Mouse (Mus musculus) spleen, adult 2 months (tissue): Measurements from ENCODE around the gene Gfap. TPM values are rescaled to one million over a fixed set of nuclear protein-coding genes. Genes with fewer than 3 reads are reported as not detected.

Experiments used
- DNase-seq, 2 experiments: peaks; one replicate each; pipeline versions ENCODE4 v3.0.0 to v3.0.0-alpha.2; 2012 to 2021; ENCODE audit warnings: low spot score in 2 of 2, low read depth in 1 of 2
- H3K27ac ChIP-seq: fragments of 200-500 bp; 2 replicates; pipeline ENCODE4 v1.5.1; 2012; ENCODE audit warnings: low read length, inconsistent platforms; ENCODE audit not compliant: insufficient read depth
- H3K27me3 ChIP-seq: fragments of 200-500 bp; 2 replicates; pipeline ENCODE4 v1.6.1; 2012; ENCODE audit warnings: mild to moderate bottlenecking, moderate library complexity, low read length, inconsistent platforms; ENCODE audit not compliant: control insufficient read depth, insufficient read depth
- H3K36me3 ChIP-seq: fragments of 200-500 bp; 2 replicates; pipeline ENCODE4 v1.6.1; 2012; ENCODE audit warnings: mild to moderate bottlenecking, low read length, inconsistent platforms; ENCODE audit not compliant: control insufficient read depth, insufficient read depth
- H3K4me1 ChIP-seq: fragments of 200-500 bp; 2 replicates; pipeline ENCODE4 v1.6.1; 2011; ENCODE audit warnings: inconsistent platforms; ENCODE audit not compliant: control insufficient read depth, insufficient read depth, insufficient read length
- H3K4me3 ChIP-seq: fragments of 200-500 bp; 2 replicates; pipeline ENCODE4 v1.5.1; 2011; ENCODE audit warnings: mild to moderate bottlenecking, inconsistent platforms; ENCODE audit not compliant: insufficient read depth, insufficient read length; ENCODE audit errors: extremely low read depth
- CTCF ChIP-seq: fragments of 200-500 bp; IDR thresholded peaks from 2 replicates; pipeline ENCODE4 v1.5.1; 2011; ENCODE audit warnings: mild to moderate bottlenecking, inconsistent platforms; ENCODE audit not compliant: insufficient read depth, insufficient read length, insufficient replicate concordance; ENCODE audit errors: extremely low read depth
- POLR2A ChIP-seq: fragments of 200-500 bp; IDR thresholded peaks from 2 replicates; pipeline ENCODE4 v1.6.1; 2011; ENCODE audit warnings: low read depth, low read length, inconsistent platforms
- WGBS: fragments of 180-500 bp; shearing (Covaris S2); methylation state at CpG from one replicate; pipeline ENCODE4 v1.1.7; 2018; 5-methylcytosine and 5-hydroxymethylcytosine counted together
- polyA plus RNA-seq: library from polyadenylated mRNA; depleted of rRNA; stranded (reverse); fragments of >200 nt; gene quantifications from 2 replicates; pipeline ENCODE4 v1.2.3, GENCODE M21; 2012; rRNA removed

The Gfap gene
- polyA plus RNA-seq, result 1.7 and 1.8 TPM in 2 replicates

DNA sequence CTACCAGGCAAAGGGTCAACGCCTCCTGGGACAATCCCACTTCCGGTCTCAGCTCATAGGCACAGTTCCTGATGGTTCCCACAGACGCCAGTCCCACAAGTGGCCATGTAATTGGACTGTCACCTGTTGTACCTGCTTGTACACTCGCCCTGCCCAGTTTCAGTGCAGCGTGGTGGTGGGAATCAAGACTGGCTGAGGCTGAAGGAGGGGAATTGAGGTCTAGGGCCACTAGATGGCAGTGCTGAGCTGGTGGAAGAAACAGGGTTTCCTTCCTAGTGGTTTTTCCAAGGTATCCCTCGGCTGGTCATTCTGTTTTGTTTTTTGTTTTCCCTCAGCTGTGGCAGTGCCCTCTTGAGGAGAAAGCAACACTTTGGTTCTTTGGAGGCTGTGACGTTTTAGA, at the start of gene Gfap:
TSS of gene Gfap (minus strand) at position 150 of the 400 bp plus-strand sequence.
- peak in 1 of 2 experiments; percentile 43 for DNase-seq
- H3K27ac ChIP-seq, result no peak within 1 kb of the TSS
- TF ChIP-seq CTCF, result peak; percentile 74; the same call in 1 of the 2 replicates
- no peak for TF ChIP-seq POLR2A
- no peaks in the 10 kb centered on the region for H3K27me3 ChIP-seq
- no peaks in the 10 kb centered on the region for H3K4me1 ChIP-seq
- no peak within 1 kb of the TSS for H3K4me3 ChIP-seq
- no peaks in the 10 kb centered on the region for H3K36me3 ChIP-seq
- WGBS, result 14% methylated on average over 7 of the region's 7 CpGs

GRCm38 (mm10) chr11:102948043-102948961, 47.6 kb upstream of the Gfap start:
- peaks cover 28% of the 10 kb centered on the region for H3K27me3 ChIP-seq
- TF ChIP-seq POLR2A, result no peak
- no peak for TF ChIP-seq CTCF
- H3K4me1 ChIP-seq, result peaks cover 15% of the 10 kb centered on the region

DNA sequence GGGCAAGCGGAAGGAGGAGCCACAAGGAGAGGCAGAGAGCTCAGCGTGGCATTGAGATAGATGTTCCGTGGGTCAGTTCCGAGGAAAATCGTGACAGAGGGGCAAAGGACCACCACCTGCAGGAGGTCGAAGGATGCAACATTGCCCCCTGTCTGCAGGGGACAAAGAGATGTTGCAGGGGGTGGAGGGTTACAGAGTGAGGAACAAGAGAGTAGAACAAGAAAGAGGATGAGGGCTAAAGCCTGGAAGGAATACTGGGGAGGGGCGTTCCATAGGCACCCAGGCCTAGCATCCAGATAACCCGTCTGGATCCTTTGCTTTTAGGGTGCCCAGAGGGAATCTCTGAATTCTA, 46.3 kb upstream of the Gfap start:
- no peak for DNase-seq
- H3K27me3 ChIP-seq, result peaks cover 27% of the 10 kb centered on the region
- no peaks in the 10 kb centered on the region for H3K36me3 ChIP-seq
- H3K27ac ChIP-seq, result no peak overlapping the region
- TF ChIP-seq POLR2A, result no peak
- no peak for TF ChIP-seq CTCF
- peak overlapping the region; percentile 38; the same call in 1 of the 2 replicates for H3K4me3 ChIP-seq
- 10% methylated on average over 8 of the region's 8 CpGs for WGBS
- H3K4me1 ChIP-seq, result peaks cover 15% of the 10 kb centered on the region

More at GRCm38 (mm10) chr11:102948043-102948961, 47.6 kb upstream of the Gfap start:
- 3% methylated on average over 51 of the region's 51 CpGs for WGBS
- no peak overlapping the region for H3K27ac ChIP-seq
- no peak for DNase-seq
- H3K36me3 ChIP-seq, result no peaks in the 10 kb centered on the region
- peak overlapping the region; percentile 53 for H3K4me3 ChIP-seq

DNA sequence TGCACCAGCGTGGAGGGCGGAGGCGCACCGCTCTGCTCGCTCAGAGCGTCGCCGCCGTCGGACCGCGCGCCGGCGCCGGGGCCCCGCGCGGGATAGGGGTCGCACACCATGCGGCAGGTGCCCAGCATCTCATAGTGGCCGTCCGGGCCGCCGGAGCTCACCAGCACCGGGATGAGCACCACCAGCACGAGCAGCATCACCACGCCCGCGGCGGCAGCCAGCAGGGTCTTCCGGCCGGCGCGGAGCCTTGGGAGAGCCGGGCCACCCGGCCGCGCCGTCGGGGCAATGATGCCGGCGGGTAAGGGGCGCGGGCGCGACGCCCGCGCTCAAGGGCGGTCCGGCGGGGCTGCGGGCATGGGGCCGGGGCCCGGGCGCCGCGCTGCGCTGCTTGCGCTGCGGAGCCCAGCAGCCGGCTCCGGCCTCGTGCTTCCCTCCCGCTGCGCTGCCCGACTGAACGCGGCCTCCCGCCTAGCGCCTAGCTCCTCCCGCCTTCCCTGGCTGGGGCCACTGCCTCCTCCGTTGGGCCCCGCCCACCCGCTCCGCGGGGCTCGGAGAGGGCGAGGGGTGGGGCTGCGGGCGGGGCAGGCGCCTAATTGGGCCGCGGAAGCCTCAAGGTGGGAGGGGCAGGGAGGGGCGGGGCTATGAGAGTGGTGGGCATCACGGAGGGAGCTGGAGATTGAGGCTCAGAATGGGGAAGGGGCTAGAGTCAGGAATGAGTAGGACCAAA, 45.7 kb upstream of the Gfap start, which contains the start of gene C1ql1:
TSS of gene C1ql1 (minus strand) at position 424 of the 727 bp plus-strand sequence.
- peaks cover 27% of the 10 kb centered on the region for H3K27me3 ChIP-seq
- H3K4me3 ChIP-seq, result peak within 1 kb of the TSS; percentile 38; the same call in 1 of the 2 replicates
- no peaks in the 10 kb centered on the region for H3K36me3 ChIP-seq
- WGBS, result 5% methylated on average over 59 of the region's 87 CpGs
- no peak within 1 kb of the TSS for H3K27ac ChIP-seq
- peak; percentile 37 to 78 for DNase-seq
- TF ChIP-seq POLR2A, result no peak
- TF ChIP-seq CTCF, result no peak
- peaks cover 15% of the 10 kb centered on the region for H3K4me1 ChIP-seq

GRCm38 (mm10) chr11:102945306-102946264, 44.9 kb upstream of the Gfap start:
- Histone ChIP-seq H3K4me1 (peaks cover 15% of the 10 kb centered on the region), H3K36me3 (no peaks in the 10 kb centered on the region), H3K27me3 (peaks cover 27% of the 10 kb centered on the region)

GRCm38 (mm10) chr11:102941236-102941635, 40.5 kb upstream of the Gfap start:
- no peak for DNase-seq
- H3K27me3 ChIP-seq, result peaks cover 11% of the 10 kb centered on the region
- no peaks in the 10 kb centered on the region for H3K36me3 ChIP-seq
- TF ChIP-seq POLR2A (no peak), CTCF (no peak)
- 61% methylated on average over 6 of the region's 6 CpGs for WGBS
- H3K4me3 ChIP-seq, result no peak overlapping the region
- peaks cover 6% of the 10 kb centered on the region for H3K4me1 ChIP-seq
- H3K27ac ChIP-seq, result no peak overlapping the region

More at GRCm38 (mm10) chr11:102945306-102946264, 44.9 kb upstream of the Gfap start:
- Histone ChIP-seq H3K4me3 (no peak overlapping the region), H3K27ac (no peak overlapping the region)
- 9% methylated on average over 53 of the region's 54 CpGs for WGBS
- TF ChIP-seq POLR2A (no peak), CTCF (no peak)
- no peak for DNase-seq
